Mouse (Mus musculus) telencephalon, adult 2 months (tissue): ENCODE data around the gene Tln1.

Source experiments
- DNase-seq: peaks from one replicate; pipeline ENCODE4 v3.0.0-alpha.2; 2011; ENCODE audit warnings: low read depth, low spot score

Gene Tln1

GRCm38 (mm10) chr4:43547160-43547559 lies 15.3 kb downstream of the Tln1 start:
- DNase-seq = no peak

- DNase-seq = no peak
Observed at GRCm38 (mm10) chr4:43546375-43547047, 16.0 kb downstream of the Tln1 start.

DNA sequence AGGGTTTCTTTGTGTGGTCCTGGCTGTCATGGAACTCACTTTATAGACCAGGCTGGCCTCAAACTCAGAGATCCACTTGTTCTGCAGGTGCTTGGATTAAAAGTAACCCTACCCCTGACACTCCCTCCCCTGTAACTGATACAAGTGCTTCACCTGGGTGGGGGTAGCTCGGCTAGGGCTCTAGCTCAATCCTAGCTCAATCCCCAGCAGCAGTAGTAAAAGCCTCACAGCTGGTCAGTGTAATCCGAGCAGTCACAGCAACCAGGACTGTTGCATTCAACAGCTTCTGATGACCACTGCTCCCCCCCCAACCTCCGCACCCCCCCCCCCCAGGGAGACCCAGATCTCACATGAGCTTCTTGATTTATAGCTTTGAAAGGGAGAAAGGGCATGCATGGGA lies 20.4 kb downstream of the Tln1 start:
- DNase-seq = no peak

DNA sequence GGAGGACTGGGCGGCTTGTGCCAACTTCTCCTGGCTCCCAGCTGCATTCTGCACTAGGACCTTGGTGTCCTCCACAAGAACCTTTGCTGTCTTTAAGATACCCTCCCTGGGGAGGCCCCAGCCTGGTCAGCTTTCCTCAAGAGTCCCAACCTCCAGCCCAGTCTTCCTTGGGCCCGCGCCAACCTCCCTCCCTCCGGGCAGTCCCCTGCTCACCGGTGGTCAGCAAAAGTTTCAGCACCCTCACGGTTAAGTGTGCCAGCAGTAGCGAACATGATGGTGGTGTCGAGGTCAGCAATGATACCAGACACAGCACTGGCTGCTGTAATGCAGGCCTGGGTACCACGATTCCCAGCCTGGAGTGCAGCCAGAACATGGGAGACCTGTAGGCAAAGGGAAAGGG lies 26.5 kb downstream of the Tln1 start:
- no peak for DNase-seq

- no peak for DNase-seq
Observed at GRCm38 (mm10) chr4:43535628-43536027, 26.9 kb downstream of the Tln1 start.

DNA sequence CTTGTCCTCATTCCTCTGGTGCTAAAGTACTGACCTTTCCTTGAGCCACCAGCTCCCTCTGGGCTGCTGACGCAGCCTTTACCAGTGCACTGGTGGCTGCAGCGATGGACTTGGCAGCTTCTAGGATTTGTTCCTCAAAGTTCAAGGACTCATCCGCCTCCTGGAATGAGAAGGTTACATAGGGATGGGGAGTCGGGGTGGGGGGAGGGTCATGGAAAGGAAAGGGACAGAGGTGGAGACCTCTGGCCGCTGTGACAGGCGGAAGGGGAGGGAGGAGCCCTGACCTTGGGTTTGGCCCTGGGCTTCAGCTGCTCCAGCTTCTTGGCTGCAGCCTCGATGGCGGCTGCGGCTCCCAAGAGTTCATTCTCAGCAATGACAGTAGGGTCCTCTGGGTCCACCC lies 29.2 kb downstream of the Tln1 start:
- DNase-seq = no peak

DNA sequence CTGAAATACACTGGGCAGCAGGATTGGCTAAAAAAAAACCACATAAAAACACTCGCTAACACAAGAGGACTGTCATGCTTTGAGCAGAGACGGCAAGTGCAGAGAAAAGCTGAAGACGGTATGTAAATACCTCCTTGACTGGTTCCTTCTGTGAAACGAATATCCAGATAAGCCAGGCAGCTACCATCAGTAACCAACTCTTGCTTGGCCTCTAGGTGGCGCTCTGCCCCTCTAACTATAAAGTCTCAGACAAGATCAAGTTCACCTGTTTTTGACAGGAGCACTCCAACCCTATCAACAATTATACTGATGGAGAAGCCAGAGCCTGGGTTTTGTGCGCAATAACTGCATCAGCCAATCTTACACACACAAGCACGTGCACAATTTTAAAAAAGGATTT lies 31.9 kb downstream of the Tln1 start:
- DNase-seq = peak; percentile 79

GRCm38 (mm10) chr4:43530081-43530501 lies 32.4 kb downstream of the Tln1 start:
- DNase-seq = no peak

DNA sequence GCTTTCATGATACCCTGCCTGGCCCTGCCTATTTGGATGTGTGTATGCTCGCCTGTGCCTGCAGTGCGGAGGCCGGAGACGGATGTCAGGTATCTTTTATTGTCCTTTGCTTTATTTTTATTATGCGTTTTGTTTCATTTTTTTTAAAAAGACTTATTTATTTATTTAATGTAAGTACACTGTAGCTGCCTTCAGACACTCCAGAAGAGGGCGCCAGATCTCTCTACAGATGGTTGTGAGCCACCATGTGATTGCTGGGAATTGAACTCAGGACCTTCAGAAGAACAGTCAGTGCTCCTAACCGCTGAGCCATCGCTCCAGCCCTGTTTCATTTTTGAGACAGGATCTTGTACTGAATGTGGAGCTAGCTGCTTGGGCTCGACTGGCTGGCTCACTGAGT lies 34.0 kb downstream of the Tln1 start:
- DNase-seq = no peak

DNA sequence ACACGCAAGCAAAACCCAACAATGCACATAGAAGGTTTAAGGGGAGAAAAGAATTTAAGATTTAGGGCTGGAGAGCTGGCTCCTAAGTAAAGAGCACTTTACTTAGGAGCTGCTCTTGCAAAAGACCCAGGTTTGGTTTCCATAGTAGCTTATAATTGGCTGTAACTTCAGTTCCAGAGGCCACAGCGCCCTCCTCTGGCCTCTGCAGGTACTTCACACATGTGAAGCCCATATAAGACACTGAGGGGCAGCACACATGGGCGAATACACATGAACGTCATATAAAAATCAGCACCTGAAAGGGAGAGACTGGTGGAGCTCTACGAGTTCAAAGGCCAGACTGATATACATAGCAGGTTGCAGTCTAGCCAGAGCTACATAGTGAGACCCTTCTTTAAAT lies 34.6 kb downstream of the Tln1 start:
- DNase-seq = no peak

- DNase-seq = peak; percentile 58
Observed at GRCm38 (mm10) chr4:43519956-43520355, 42.5 kb downstream of the Tln1 start.

DNA sequence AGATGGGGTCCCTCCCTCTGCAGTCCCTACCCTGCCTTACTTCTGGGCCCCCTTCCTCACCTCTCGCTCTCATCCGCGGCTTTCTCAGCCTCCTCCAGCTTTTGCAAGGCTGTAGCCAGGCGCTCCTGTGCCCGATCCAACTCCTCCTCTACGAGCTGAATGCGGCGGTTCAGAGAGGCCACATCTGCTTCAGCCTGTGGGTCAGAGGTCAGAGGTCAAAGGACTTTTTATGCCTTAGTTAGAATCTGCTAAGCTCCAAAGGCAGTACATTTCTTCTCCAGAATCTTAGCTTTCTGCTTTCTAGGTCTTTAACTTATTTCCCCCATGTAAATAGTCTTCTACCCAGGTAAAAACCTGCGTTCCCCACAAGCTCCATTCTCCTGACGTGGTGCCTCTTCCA lies 42.9 kb downstream of the Tln1 start:
- no peak for DNase-seq

DNA sequence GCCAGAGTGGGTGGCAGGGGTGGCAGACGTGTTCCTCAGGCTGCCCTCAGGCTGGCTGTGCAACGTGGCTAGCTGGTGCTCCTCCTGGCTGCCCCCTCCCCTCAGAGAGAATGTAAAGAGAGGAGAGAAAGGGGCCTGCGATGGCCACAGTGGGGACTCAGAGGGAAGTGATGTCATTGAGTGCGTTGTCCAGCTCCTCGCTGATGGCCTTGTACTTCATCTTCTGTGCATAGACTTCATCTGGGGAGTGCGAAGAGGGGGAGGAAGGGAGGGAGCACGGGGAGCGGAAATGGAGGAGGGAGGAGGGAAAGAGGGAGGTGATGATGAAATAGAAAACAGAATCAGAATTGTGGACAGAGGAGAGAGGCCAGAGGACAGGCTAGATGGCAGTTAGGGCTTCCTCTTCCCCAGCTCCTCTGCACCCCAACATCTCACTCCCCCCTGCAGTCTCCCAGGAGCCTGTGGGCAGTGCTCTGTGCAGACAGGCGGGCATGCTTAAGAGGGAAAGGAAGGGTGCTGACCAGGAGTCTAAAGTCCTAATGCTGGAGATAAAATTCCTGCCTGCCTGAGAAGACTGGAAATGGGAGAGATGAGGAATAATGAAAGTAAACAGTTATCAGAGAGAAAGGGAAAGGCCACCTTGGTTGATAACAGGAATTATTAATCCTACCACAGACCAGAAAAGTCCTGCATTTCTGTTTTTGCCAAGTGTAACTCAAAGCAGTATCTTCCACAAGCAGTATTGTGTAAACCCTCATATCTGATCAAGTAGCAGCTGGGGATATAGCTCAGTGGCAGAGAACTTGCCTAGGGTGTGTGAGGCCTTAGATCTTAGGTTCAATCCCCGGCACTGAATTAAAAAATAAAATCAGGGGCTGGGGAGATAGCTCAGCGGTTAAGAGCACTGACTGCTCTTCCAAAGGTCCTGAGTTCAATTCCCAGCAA lies 46.5 kb downstream of the Tln1 start:
- no peak for DNase-seq

DNA sequence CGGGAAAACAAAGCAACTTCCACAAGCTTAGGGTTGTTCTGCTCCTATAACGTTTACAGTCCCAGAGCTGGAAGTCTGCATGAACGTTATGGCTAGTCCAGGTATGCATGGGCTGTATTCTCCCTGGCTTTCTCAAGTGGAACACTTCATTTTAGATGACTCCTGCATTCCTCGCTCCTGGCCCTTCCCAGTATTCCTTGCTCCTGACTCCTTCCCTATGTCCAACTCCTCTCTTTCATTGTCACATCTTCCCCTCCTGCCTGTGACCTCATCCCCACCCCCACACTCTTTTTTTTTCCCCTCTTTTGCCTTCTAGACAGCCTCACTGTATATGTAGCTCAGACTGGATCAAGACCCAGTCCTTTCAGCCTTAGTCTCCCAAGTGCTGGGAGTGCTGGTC lies 48.7 kb downstream of the Tln1 start:
- no peak for DNase-seq

- no peak for DNase-seq
Observed at GRCm38 (mm10) chr4:43513300-43513699, 49.2 kb downstream of the Tln1 start.

DNA sequence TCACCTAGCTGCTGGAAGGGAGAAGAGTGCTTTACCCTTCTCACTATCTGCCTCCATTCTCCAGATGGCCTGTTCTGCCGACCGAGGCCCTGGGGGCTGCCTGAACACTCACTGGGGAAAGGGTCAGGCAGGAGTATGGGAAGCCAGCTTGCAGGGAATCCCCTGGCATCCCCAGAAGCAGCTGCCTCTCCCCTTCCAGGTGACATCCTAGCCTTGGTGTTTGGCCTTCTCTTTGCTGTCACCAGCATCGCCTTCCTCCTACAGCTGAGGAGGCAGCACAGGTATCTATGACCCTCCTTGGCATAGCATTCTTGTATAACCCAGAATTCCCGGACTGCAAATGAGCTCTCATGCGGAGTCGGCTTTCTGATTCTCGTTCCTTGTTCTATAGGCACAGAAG lies 49.8 kb downstream of the Tln1 start:
- no peak for DNase-seq

GRCm38 (mm10) chr4:43511675-43512454 lies 50.6 kb downstream of the Tln1 start:
- DNase-seq = no peak

DNA sequence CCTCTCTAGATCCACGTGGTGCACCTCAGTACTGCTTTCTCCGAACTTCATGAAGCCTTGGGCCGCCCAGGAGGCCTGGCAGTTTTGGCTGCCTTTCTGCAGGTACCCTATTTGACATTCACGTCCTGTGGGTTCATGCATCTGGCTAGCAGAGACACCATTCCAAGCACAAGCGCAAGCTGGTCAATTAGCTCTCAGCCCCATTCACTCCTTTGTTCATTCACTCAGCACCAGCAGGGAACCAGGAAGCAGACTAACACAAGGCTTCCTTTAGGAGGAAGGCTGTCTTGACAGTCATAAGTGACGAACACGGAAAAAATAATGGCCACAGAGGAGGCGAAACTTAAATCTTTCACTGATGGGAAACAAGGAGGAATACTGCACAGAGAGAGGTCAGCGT lies 53.4 kb downstream of the Tln1 start:
- no peak for DNase-seq

DNA sequence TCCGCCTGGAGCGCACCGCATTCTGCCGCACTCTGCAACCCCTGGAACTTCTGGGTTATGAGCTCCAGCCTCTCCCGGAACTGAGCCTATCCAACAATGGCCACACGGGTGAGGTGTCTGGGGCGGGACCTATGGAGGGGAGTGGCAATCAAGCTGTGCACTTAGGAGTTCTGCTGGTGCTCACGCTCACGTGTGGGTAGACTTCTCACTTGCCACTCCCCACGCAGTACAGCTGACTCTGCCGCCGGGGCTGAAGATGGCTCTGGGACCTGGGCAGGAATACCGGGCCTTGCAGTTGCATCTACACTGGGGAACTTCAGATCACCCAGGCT lies 53.9 kb downstream of the Tln1 start:
- no peak for DNase-seq

DNA sequence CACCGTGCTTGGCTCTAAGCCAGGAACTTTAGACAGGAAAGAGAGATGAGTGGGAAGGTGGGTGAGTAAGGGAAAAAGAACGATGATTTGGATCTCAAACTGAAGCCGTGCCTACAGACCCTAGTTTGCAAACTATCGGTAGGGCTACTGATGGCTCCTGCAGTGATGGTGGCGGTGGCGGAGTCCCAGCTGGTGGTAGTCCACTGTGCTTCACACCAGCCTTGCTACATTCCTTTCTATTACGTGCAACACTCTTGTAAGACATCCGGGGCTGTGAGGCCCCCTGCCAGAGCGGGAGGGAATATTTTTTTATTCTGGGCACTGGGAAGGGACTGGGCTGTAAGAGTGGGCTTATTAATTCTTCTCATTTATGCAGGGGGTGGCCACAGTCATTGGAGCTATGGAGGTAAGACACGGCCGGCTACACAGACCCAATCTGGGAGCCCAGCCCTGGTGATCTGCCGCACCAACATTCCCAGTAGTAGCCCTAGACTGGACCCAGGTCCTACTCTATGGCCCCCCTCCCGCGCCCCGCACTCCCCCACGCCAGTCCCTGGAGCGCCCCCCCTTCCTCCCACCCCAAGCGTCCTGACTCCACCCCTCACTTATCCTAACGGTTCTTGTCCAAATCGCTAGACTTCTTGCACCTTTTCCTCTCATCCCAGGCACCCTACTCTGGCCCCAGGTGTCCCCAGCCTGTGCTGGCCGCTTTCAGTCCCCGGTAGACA lies 54.4 kb downstream of the Tln1 start:
- DNase-seq = no peak

DNA sequence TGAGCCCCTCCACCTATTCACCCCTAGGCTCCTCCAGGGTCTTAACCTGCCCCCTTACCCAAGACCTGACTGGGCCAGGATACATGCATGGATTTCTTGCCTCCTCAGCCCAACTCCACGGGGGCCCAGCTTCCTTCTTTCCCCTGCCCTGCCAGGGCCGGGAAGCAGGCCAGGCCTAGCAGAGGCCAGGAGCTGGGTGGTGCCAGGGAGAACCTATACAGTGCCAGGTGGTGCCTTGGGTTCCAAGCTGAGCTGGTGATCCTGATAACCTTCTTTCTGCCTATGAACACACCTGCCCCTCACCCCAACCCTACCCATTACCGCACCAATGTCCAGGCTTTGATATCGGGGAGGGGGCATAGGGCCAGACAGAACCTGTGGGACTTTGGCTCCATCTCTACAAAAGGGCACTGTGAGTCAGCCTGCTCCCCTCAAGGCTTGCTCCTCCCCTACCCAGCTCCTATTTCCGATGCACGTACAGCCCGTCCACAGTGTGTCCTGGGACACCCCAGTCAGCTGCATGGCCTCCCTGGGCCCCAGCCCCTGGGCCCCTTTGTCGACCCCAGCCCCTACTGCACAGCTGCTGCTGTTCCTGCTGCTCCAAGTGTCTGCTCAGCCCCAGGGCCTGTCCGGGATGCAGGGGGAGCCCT lies 55.8 kb downstream of the Tln1 start, which contains the start of gene Car9:
Gene Car9, plus strand, starts transcription at position 431 of the 650 bp plus-strand sequence.
- DNase-seq = no peak
